Mouse (Mus musculus) kidney, adult 2 months (tissue): ENCODE measurements around the gene Rnf150.

Experiments
- CTCF ChIP-seq: fragments of 200-500 bp; conservative IDR thresholded peaks from 2 replicates; pipeline ENCODE4 v1.5.1; 2011; ENCODE audit warnings: low read depth, mild to moderate bottlenecking, control low read depth, low read length, moderate library complexity, mixed read lengths; ENCODE audit not compliant: insufficient read depth, insufficient read length
- POLR2A ChIP-seq: fragments of 200-500 bp; IDR thresholded peaks from one replicate; pipeline ENCODE4 v1.6.1; 2011; ENCODE audit warnings: low read depth, low read length, control low read depth

DNA sequence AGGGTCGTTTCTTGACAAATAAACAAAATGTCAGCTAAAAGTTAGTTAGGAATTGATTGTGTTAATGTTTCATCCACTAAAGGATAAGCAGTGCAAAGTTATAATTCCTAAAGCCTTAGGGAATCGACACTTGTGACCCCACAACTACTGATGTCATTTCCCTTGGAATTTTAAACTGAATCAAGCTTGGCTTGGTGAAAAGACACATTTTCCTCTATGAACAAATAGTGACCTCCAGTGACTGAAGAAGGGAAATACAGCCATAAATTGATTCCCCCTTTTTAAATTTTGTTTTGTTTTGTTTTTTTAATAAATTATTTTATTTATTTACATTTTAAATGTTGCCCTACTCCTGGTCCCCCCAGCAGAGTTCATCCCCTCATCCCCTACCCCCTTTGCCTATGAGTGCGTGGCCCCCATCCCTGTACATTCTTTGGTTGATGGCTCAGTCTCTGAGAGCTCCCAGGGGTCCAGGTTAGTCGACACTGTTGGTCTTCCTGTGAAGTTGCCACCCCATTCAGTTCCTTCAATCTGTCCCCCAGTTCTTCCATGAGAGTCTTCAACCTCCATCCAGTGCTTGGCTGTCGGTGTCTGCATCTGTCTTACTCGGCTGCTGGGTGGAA lies 21.5 kb upstream of the Rnf150 start:
- TF ChIP-seq POLR2A, result no peak
- no peak for TF ChIP-seq CTCF
